Mouse (Mus musculus) lung, postnatal 0 days (tissue): Measurements from ENCODE around the gene Rab20. TPM values are rescaled to one million over a fixed set of nuclear protein-coding genes. Genes with fewer than 3 reads are reported as not detected.
A peak's percentile ranks its signal among the peaks of the same experiment; 100 is the strongest.

Experiments used
- ATAC-seq: fragments of 200-750 bp; cut with Nextera tagmentation; 2 replicates; pipeline ENCODE4 v1.8.0; 2017; ENCODE audit warnings: moderate library complexity
- DNase-seq: peaks from one replicate; pipeline ENCODE4 v3.0.0-alpha.2; 2016; ENCODE audit warnings: low spot score
- H3K27ac ChIP-seq: fragments of 300-500 bp; sonication (generic); 2 replicates; pipeline ENCODE4 v1.5.1; 2014; ENCODE audit warnings: antibody characterized with exemption, mild to moderate bottlenecking, low read length, mixed read lengths
- H3K27me3 ChIP-seq: fragments of 300-500 bp; sonication (generic); replicated peaks from 2 replicates; pipeline ENCODE4 v1.6.1; 2014; ENCODE audit warnings: low read length, mixed read lengths; ENCODE audit not compliant: insufficient read depth
- H3K36me3 ChIP-seq: fragments of 300-500 bp; sonication (generic); 2 replicates; pipeline ENCODE4 v1.6.1; 2014; ENCODE audit warnings: low read length, mixed read lengths; ENCODE audit not compliant: insufficient read depth
- H3K4me1 ChIP-seq: fragments of 300-500 bp; sonication (generic); 2 replicates; pipeline ENCODE4 v1.6.1; 2014; ENCODE audit warnings: antibody characterized with exemption, low read depth, low read length, mixed read lengths; ENCODE audit not compliant: insufficient read depth
- H3K4me2 ChIP-seq: fragments of 300-500 bp; sonication (generic); replicated peaks from 2 replicates; pipeline ENCODE4 v1.6.1; 2014; ENCODE audit warnings: low read depth, mild to moderate bottlenecking, low read length, moderate library complexity, mixed read lengths
- H3K4me3 ChIP-seq: fragments of 300-500 bp; sonication (generic); 2 replicates; pipeline ENCODE4 v1.5.1; 2014; ENCODE audit warnings: low read depth, low read length
- H3K9ac ChIP-seq: fragments of 300-500 bp; sonication (generic); replicated peaks from 2 replicates; pipeline ENCODE4 v1.6.1; 2014; ENCODE audit warnings: low read depth, mild to moderate bottlenecking
- H3K9me3 ChIP-seq: fragments of 300-500 bp; sonication (generic); 2 replicates; pipeline ENCODE4 v1.6.1; 2016; ENCODE audit warnings: low read length, mixed read lengths
- CTCF ChIP-seq: IDR thresholded peaks from 2 replicates; pipeline ENCODE4 v1.5.1; 2016; ENCODE audit warnings: antibody characterized with exemption, mild to moderate bottlenecking
- EP300 ChIP-seq: IDR thresholded peaks from 2 replicates; pipeline ENCODE4 v1.6.1; 2016; ENCODE audit warnings: antibody characterized with exemption, mild to moderate bottlenecking, control low read depth
- WGBS: fragments of 180-500 bp; shearing (Covaris S2); extraction: QIAGEN DNeasy Blood & Tissue Kit; methylation state at CpG from one replicate; pipeline ENCODE4 v1.1.7; 2014; 5-methylcytosine and 5-hydroxymethylcytosine counted together
- polyA plus RNA-seq: library from polyadenylated mRNA; unstranded; fragments of >200 nt; fragmentation: Nextera tagmentation; extraction: Ambion mirVana; gene quantifications from 2 replicates; pipeline ENCODE4 v1.2.1, GENCODE M21; 2015

Gene Rab20
- polyA plus RNA-seq, 1 experiment from 2014 or later = 17.8 TPM

GRCm38 (mm10) chr8:11403813-11404212, 74.7 kb downstream of the Rab20 start:
- TF ChIP-seq CTCF (no peak), EP300 (peak; percentile 28; the same call in 1 of the 2 replicates)
- no peak overlapping the region for H3K4me3 ChIP-seq
- peaks cover under 1% of the 10 kb centered on the region; the same call in 1 of the 2 replicates for H3K4me1 ChIP-seq
- WGBS = 80% methylated on average over 9 of the region's 9 CpGs
- no peaks in the 10 kb centered on the region for H3K9me3 ChIP-seq
- no peak overlapping the region for H3K9ac ChIP-seq
- DNase-seq (peak; percentile 71), ATAC-seq (peak; percentile 22)
- no peaks in the 10 kb centered on the region for H3K27me3 ChIP-seq
- peak overlapping the region; percentile 20; the same call in 1 of the 2 replicates for H3K27ac ChIP-seq
- no peak overlapping the region for H3K4me2 ChIP-seq
- H3K36me3 ChIP-seq = peaks cover 38% of the 10 kb centered on the region

Other genes with a start within 250 kb of the Rab20 start
- 183 and 189 TPM in 2 replicates for gene Col4a2, start 165.9 kb downstream of the Rab20 start, polyA plus RNA-seq
- 346 and 376 TPM in 2 replicates for gene Col4a1, start 165.9 kb downstream of the Rab20 start, polyA plus RNA-seq
- gene Naxd, start 18.8 kb upstream of the Rab20 start, polyA plus RNA-seq = 201 and 223 TPM in 2 replicates
- gene Cars2, start 72.1 kb upstream of the Rab20 start, polyA plus RNA-seq = 13.7 and 16.5 TPM in 2 replicates
- 40.9 and 42.5 TPM in 2 replicates for gene Ing1, start 76.9 kb upstream of the Rab20 start, polyA plus RNA-seq
- gene Ankrd10, start 157.0 kb upstream of the Rab20 start, polyA plus RNA-seq = 38.9 and 39.2 TPM in 2 replicates
- not detected in 2 replicates for gene 1700016D06Rik, start 222.4 kb upstream of the Rab20 start, polyA plus RNA-seq
- 31.6 and 33.2 TPM in 2 replicates for gene Arhgef7, start 249.0 kb upstream of the Rab20 start, polyA plus RNA-seq